Mouse (Mus musculus) hematopoietic stem cell, adult 5-6 weeks (primary cell): ENCODE measurements at regions not wholly inside any gene's neighbourhood (a gene's known extent, or its start where the extent isn't known, plus 50 kb on each side); places are given as distances from the start of the nearest gene placed in this dataset.

Source experiments
- ATAC-seq, 2 experiments: fragments of 125-278 bp in 1 of 2; replicated peaks in 1 of 2; 2 replicates each; pipeline ENCODE4 v1.8.0; 2016 to 2017; ENCODE audit warnings: inconsistent platforms in 2 of 2, mild to moderate bottlenecking in 2 of 2, moderate number of reproducible peaks in 2 of 2, low read depth in 1 of 2, moderate TSS enrichment in 1 of 2; ENCODE audit not compliant: low FRiP score in 2 of 2, poor library complexity in 2 of 2, severe bottlenecking in 2 of 2, insufficient read depth in 1 of 2, low TSS enrichment in 1 of 2

DNA sequence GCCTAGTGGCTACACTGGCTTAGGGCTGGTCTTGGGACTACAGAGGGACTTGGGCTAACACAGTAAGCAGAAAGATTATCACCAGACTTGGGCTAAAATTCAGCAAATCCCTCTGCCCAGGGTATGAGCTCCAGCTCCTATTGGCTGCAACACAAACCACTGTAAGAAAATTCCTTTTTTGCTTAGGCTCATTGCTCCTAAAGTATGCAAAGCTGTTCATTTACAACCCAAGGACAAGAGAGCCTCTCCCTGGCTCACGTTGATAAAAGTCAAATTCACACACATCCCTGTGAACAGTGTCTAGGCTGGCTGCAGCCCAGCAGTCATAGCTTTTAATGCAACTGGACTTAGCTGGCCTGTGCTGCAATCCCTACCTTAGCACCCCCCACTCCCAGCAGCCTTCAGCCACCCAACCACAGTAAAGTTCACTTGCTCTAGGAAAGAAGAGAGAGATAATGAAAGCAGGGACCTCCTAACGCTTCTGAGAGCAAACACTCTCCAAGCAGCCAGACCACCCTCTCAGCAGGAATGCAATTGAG is 247.6 kb downstream of the Tgfb2 start:
- no peak for ATAC-seq

- no peak for ATAC-seq
Measured at GRCm38 (mm10) chr1:186457098-186457497, 248.7 kb downstream of the Tgfb2 start.

- ATAC-seq = peak in 1 of 2 experiments; percentile 39; a peak in 1 of 4 replicates
Measured at GRCm38 (mm10) chr1:186456131-186456530, 249.7 kb downstream of the Tgfb2 start.

DNA sequence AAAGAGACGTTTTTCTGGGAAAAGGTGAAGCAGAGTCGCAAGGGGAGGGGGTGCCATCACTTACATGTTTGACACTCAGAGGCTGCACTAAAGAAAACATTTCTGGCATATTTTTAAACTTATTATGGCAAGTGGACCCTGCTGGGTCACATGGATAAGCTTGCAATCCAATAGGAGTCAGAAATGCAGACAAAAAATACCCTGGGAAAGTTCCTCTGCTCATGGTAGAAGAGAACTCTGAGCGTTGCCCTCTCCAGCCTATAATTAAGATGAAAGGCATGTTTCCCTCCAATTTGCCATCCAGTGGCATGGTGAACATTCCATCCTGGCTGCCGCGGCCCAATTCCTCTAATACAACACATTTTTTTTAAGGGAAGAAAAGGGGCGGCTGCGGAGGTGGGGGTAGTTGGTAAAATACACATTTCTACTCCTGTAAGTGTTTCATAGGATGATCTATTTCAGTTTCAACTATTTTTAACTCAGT is 250.6 kb downstream of the Tgfb2 start:
- no peak for ATAC-seq

DNA sequence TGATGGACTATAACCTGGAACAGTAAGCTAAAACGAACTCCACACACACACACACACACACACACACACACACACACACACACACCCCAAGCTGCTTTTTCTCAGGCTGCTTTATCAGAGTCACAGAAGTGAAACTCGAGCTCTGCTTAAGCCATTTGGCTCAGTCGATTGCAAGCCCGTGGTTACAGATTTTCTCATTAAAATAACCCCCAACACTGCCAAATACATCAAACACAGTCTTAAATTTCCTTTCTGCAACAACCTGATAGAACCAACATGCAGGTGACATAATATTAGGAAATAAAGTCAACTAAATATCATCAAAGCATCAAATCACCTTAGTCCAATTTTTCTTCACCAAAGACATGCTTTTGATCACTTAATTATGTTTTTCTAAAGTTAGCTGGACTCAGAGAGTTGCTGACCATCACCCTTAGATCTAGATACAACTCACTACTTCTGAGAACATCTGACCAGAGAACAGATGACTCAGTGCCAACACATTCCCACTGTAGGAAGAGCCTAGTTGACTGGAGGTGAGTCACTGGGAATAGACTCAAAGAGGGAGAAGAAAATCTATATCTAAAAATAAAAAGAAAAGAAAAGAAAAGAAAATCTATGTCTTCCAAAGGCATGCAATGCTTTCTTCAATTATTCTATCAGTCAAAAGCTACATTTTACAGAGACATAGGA is 251.2 kb downstream of the Tgfb2 start:
- ATAC-seq = no peak

DNA sequence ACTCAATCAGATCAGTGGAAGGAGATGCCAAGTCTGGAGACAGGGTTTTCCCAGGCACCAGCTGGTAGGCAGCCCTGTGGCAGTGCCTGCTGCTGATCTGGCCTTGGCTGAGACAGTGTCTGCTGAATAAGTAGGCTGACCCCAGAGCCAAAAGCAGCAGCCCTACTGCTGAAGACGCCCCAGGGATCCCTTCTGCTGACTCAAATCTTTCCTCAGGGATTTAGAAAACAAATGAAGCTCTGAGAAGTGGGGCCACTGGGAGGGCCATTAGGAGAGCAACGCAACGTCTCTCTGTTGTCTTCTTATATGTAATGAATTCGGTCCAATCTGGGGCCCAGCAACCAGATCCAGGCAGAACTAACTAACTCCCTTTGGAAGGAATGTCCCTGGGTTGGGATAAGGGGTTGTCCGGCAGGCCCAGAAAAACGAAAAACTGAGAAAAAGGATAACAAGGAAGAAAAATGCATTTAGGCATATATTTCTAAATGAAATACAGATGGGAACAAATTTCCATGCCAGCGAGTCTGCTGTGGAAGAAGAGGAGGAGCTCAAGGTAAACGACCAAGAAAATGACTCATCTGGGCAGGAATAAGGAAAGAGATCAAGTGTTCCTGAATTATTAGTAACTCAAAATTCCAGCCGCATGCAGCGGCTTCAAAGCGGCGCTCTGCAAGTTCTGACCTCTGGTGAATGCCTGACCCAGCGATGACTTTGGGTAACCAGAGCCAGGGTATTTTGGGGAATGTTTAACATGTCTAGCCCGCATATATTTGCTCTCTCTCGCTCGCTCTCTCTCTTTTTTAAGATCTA is 256.7 kb downstream of the Tgfb2 start:
- ATAC-seq = no peak

DNA sequence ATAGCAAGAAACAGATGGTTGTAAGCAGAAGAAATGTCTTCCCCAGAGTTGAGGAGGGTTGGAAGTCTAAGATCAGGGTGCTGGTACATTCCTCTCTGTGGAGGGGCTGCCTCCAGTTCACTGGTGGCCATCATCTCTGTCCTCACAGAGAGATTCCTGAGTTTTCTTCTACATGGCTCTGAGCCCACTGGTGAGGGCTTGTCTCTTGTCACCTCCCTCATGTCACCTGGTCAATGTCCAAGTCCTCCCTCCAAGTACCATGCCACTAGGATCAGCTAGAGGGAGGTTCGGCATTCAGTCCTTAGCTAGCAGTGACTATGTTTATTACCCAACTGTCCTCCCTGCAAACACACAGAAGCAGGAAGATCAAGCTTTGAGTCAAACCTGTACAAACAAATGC is 258.3 kb downstream of the Tgfb2 start:
- no peak for ATAC-seq

GRCm38 (mm10) chr1:186444701-186445131 is 261.1 kb downstream of the Tgfb2 start:
- peak; percentile 25 to 42; a peak in 3 of 4 replicates for ATAC-seq

DNA sequence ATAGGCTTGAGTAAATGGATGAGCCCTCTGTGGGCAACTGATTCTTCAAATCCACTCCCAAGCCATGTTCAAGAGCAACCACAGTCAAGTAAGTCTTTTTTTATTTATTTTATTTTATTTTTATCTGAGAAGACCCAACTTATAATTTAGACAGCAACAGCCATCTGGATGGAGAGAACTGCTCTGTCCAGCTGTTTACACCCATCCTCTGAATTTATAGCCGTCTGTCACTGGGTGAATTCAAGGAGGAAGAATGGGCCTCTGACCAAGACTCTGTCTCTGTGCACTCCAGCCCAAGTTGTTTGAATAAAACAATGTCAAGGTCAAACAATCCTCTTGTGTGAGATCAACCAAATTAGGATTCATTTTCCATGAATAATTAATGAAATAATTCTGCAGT is 263.6 kb downstream of the Tgfb2 start:
- ATAC-seq = no peak

DNA sequence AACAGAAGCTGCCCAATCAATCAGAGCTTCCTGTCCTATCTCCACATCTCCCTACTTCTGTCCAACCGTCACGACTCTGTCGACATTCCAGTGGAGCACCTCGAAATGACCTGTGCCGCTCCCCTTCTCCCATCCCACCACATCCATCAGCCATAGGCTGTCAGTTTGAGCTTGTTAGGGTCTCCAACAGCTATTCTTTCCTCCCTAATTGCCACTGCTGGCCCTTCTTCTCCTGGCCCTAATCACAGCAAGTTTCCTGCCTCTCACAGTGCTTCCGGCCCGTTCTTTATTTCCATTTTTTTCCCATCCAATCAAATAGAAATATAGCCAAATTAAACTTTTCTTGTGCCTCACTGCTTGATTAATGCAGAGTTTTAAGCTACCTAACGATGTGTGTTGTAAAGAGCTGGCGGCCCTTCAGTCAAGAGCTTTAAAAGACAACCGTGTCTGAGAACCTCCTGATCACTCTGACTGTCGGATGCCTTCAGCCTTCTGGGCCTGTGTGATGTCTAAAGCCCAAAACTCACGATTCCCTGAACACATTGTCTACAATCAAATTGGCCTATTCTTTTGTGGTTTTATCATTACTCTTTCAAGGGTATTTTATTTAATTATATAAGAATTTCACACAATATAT is 270.3 kb downstream of the Tgfb2 start:
- no peak for ATAC-seq

- no peak for ATAC-seq
Measured at GRCm38 (mm10) chr1:186434782-186435181, 271.0 kb downstream of the Tgfb2 start.

DNA sequence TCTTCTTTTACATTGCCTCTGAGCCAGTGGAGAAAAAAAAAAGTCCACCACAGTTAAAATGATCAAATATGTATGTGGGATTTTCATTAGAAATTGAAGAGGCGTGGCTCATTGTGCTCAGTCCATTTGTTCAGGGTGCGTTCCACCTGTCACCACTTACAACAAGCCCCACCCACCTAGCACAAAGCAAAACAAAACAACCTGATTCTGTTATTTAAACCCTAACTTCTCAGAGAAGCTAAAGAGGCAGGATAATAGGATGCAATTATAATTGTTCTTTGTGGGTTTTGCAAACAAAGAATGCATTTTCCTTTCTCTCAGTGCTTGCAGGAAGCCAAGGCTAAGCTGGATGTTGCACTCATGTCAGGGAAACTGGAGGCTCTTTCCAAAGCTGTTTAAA is 271.8 kb downstream of the Tgfb2 start:
- ATAC-seq = no peak

DNA sequence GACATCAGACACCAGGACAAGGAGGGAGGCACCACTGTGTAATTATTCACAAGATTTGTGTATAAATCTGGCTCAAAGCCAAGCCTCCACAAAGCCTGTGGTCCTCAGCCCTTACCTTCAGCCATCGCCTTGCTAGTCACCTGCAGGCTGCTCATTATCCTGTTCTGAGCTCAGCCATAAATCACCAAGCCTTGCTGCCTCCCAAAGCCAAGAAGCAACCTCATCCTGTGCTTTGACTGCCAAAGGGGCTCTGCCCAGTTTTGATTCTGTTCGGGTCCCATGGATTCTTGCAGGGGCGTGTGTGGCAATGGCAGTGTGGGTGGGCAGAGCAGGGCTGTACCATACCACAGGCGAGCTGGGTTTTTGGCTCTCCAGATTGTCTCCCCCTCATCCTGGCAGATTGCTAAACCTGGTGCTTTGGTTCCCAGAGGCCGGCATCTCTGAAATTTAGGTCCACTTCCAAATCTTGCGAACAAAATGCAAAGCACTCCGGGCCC is 272.6 kb downstream of the Tgfb2 start:
- ATAC-seq = no peak

DNA sequence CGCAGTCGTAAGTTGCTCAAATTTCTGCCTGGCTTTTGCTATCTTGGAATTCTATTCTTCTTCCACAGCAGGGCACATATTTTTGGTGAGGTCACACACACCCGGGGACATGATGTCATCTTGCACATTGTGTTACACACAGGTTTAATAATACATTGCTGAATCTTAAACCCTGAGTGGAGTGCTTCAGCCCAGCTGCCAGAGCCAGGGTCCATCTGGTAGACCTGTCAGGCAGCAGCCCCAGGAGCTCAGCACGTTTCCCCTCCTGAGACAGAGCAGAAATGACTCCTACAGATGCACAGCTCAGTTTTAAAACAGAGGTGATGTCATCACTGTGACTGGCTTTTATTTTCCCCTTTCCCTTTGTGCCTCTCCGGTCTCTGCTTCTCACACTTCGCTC is 280.4 kb downstream of the Tgfb2 start:
- no peak for ATAC-seq

- ATAC-seq = no peak
Measured at GRCm38 (mm10) chr1:186424084-186424483, 281.7 kb downstream of the Tgfb2 start.

GRCm38 (mm10) chr1:186417101-186417500 is 288.7 kb downstream of the Tgfb2 start:
- ATAC-seq = no peak

GRCm38 (mm10) chr1:186415321-186415720 is 290.5 kb downstream of the Tgfb2 start:
- no peak for ATAC-seq

- ATAC-seq = no peak
Measured at GRCm38 (mm10) chr1:186413886-186414245, 291.9 kb downstream of the Tgfb2 start.
